Mouse (Mus musculus): ENCODE data around the gene Olfr351. TPM values are rescaled to one million over a fixed set of nuclear protein-coding genes. Genes with fewer than 3 reads are reported as not detected.

Olfr351 gene
- polyA plus RNA-seq (2015; fragmentation: Nextera tagmentation; extraction: Ambion mirVana), result not detected in 2 replicates

GRCm38 (mm10) chr2:36862560-36862959 is at the start of gene Olfr351:
Gene Olfr351 (minus strand): TSS chr2:36862660.
- no peaks in the 10 kb centered on the region for H3K4me1 ChIP-seq (replicated peaks)
- no peaks in the 10 kb centered on the region for H3K9me3 ChIP-seq (replicated peaks)
- WGBS, result 62% methylated on average over 1 of the region's 1 CpGs
- H3K27ac ChIP-seq, result no peak within 1 kb of the TSS
- no peaks in the 10 kb centered on the region for H3K36me3 ChIP-seq
- no peak for ATAC-seq (replicated peaks; ENCODE audit: insufficient number of reproducible peaks, insufficient read depth, low FRiP score, low read depth)
- no peak within 1 kb of the TSS for H3K9ac ChIP-seq
- no peaks in the 10 kb centered on the region for H3K27me3 ChIP-seq
- H3K4me2 ChIP-seq, result no peak within 1 kb of the TSS
- H3K4me3 ChIP-seq, result no peak within 1 kb of the TSS

- Histone ChIP-seq H3K9me3 (replicated peaks) (no peaks in the 10 kb centered on the region; the same call in 1 of the 2 replicates), H3K9ac (no peak within 1 kb of the TSS), H3K4me3 (no peak within 1 kb of the TSS), H3K27me3 (no peaks in the 10 kb centered on the region), H3K27ac (no peak within 1 kb of the TSS), H3K4me2 (no peak within 1 kb of the TSS), H3K36me3 (no peaks in the 10 kb centered on the region), H3K4me1 (replicated peaks) (no peaks in the 10 kb centered on the region)
- no peak for ATAC-seq (replicated peaks; ENCODE audit: insufficient number of reproducible peaks, insufficient read depth, low FRiP score, low read depth)
Measured at GRCm38 (mm10) chr2:36905380-36905779, 42.9 kb upstream of the Olfr351 start, which contains the start of gene Olfr354. Gene Olfr354 (plus strand): TSS chr2:36905680.

GRCm38 (mm10) chr2:36897114-36897513 is 34.7 kb upstream of the Olfr351 start:
- no peaks in the 10 kb centered on the region for H3K4me1 ChIP-seq (replicated peaks)
- no peaks in the 10 kb centered on the region for H3K27me3 ChIP-seq
- ATAC-seq (replicated peaks; ENCODE audit: insufficient number of reproducible peaks, insufficient read depth, low FRiP score, low read depth), result no peak
- H3K4me2 ChIP-seq, result no peak overlapping the region
- no peak overlapping the region for H3K27ac ChIP-seq
- H3K9me3 ChIP-seq (replicated peaks), result no peaks in the 10 kb centered on the region
- H3K4me3 ChIP-seq, result no peak overlapping the region
- H3K9ac ChIP-seq, result no peak overlapping the region
- H3K36me3 ChIP-seq, result no peaks in the 10 kb centered on the region

GRCm38 (mm10) chr2:36892836-36893235 is 30.4 kb upstream of the Olfr351 start, which contains the start of gene Olfr353:
Gene Olfr353 (minus strand): TSS chr2:36892936.
- ATAC-seq (replicated peaks; ENCODE audit: insufficient number of reproducible peaks, insufficient read depth, low FRiP score, low read depth), result no peak
- Histone ChIP-seq H3K36me3 (no peaks in the 10 kb centered on the region), H3K4me3 (no peak within 1 kb of the TSS), H3K9ac (no peak within 1 kb of the TSS), H3K27me3 (no peaks in the 10 kb centered on the region), H3K4me2 (no peak within 1 kb of the TSS), H3K4me1 (replicated peaks) (no peaks in the 10 kb centered on the region), H3K27ac (no peak within 1 kb of the TSS), H3K9me3 (replicated peaks) (no peaks in the 10 kb centered on the region)

- Histone ChIP-seq H3K4me3 (no peak within 1 kb of the TSS), H3K27me3 (no peaks in the 10 kb centered on the region), H3K27ac (no peak within 1 kb of the TSS), H3K9me3 (replicated peaks) (no peaks in the 10 kb centered on the region), H3K4me2 (no peak within 1 kb of the TSS), H3K4me1 (replicated peaks) (no peaks in the 10 kb centered on the region), H3K36me3 (no peaks in the 10 kb centered on the region), H3K9ac (no peak within 1 kb of the TSS)
- WGBS, result 67% methylated on average over 1 of the region's 1 CpGs
- ATAC-seq (replicated peaks; ENCODE audit: insufficient number of reproducible peaks, insufficient read depth, low FRiP score, low read depth), result no peak
Measured at GRCm38 (mm10) chr2:36868160-36868559, 5.7 kb upstream of the Olfr351 start, which contains the start of gene Olfr352. Gene Olfr352 (plus strand): TSS chr2:36868460.

- 81% methylated on average over 1 of the region's 1 CpGs for WGBS
- H3K36me3 ChIP-seq, result no peaks in the 10 kb centered on the region
- H3K4me2 ChIP-seq, result no peak within 1 kb of the TSS
Measured at GRCm38 (mm10) chr2:36846010-36846409, 16.4 kb downstream of the Olfr351 start, which contains the start of gene Olfr350. Gene Olfr350 (plus strand): TSS chr2:36846310.

GRCm38 (mm10) chr2:36816932-36817331 is 45.5 kb downstream of the Olfr351 start, which contains the start of gene Olfr3:
Gene Olfr3 (minus strand): TSS chr2:36817032.
- ATAC-seq (replicated peaks; ENCODE audit: insufficient number of reproducible peaks, insufficient read depth, low FRiP score, low read depth), result no peak
- Histone ChIP-seq H3K27me3 (no peaks in the 10 kb centered on the region), H3K9me3 (replicated peaks) (no peaks in the 10 kb centered on the region; the same call in 1 of the 2 replicates), H3K9ac (no peak within 1 kb of the TSS), H3K4me2 (no peak within 1 kb of the TSS), H3K4me1 (replicated peaks) (no peaks in the 10 kb centered on the region), H3K27ac (no peak within 1 kb of the TSS), H3K4me3 (no peak within 1 kb of the TSS), H3K36me3 (no peaks in the 10 kb centered on the region)
- 68% methylated on average over 1 of the region's 1 CpGs for WGBS

More at GRCm38 (mm10) chr2:36846010-36846409, 16.4 kb downstream of the Olfr351 start, which contains the start of gene Olfr350:
- Histone ChIP-seq H3K9me3 (replicated peaks) (no peaks in the 10 kb centered on the region; the same call in none of the 2 replicates), H3K27ac (no peak within 1 kb of the TSS), H3K9ac (no peak within 1 kb of the TSS), H3K4me3 (no peak within 1 kb of the TSS), H3K4me1 (replicated peaks) (no peaks in the 10 kb centered on the region), H3K27me3 (no peaks in the 10 kb centered on the region)
- ATAC-seq (replicated peaks; ENCODE audit: insufficient number of reproducible peaks, insufficient read depth, low FRiP score, low read depth), result no peak

Other genes with a start within 250 kb of the Olfr351 start
- gene Olfr345, start 222.6 kb downstream of the Olfr351 start, polyA plus RNA-seq (2015; fragmentation: Nextera tagmentation; extraction: Ambion mirVana), result not detected in 2 replicates
- not detected in 2 replicates for gene Olfr346, start 176.9 kb downstream of the Olfr351 start, polyA plus RNA-seq (2015; fragmentation: Nextera tagmentation; extraction: Ambion mirVana)
- not detected in 2 replicates for gene Olfr347, start 130.8 kb downstream of the Olfr351 start, polyA plus RNA-seq (2015; fragmentation: Nextera tagmentation; extraction: Ambion mirVana)
- gene Olfr348, start 78.4 kb downstream of the Olfr351 start, polyA plus RNA-seq (2015; fragmentation: Nextera tagmentation; extraction: Ambion mirVana), result not detected in 2 replicates
- gene Olfr50, start 72.1 kb downstream of the Olfr351 start, polyA plus RNA-seq (2015; fragmentation: Nextera tagmentation; extraction: Ambion mirVana), result not detected in 2 replicates
- not detected in 2 replicates for gene Olfr3, start 45.6 kb downstream of the Olfr351 start, polyA plus RNA-seq (2015; fragmentation: Nextera tagmentation; extraction: Ambion mirVana)
- gene Olfr350, start 16.4 kb downstream of the Olfr351 start, polyA plus RNA-seq (2015; fragmentation: Nextera tagmentation; extraction: Ambion mirVana), result not detected in 2 replicates
- not detected in 2 replicates for gene Olfr352, start 5.8 kb upstream of the Olfr351 start, polyA plus RNA-seq (2015; fragmentation: Nextera tagmentation; extraction: Ambion mirVana)
- not detected in 2 replicates for gene Olfr353, start 30.3 kb upstream of the Olfr351 start, polyA plus RNA-seq (2015; fragmentation: Nextera tagmentation; extraction: Ambion mirVana)
- not detected in 2 replicates for gene Olfr354, start 43.0 kb upstream of the Olfr351 start, polyA plus RNA-seq (2015; fragmentation: Nextera tagmentation; extraction: Ambion mirVana)
- not detected in 2 replicates for gene Olfr355, start 66.2 kb upstream of the Olfr351 start, polyA plus RNA-seq (2015; fragmentation: Nextera tagmentation; extraction: Ambion mirVana)
- gene Olfr356, start 74.5 kb upstream of the Olfr351 start, polyA plus RNA-seq (2015; fragmentation: Nextera tagmentation; extraction: Ambion mirVana), result not detected in 2 replicates
- not detected in 2 replicates for gene Olfr357, start 131.2 kb upstream of the Olfr351 start, polyA plus RNA-seq (2015; fragmentation: Nextera tagmentation; extraction: Ambion mirVana)
- not detected in 2 replicates for gene Olfr358, start 146.7 kb upstream of the Olfr351 start, polyA plus RNA-seq (2015; fragmentation: Nextera tagmentation; extraction: Ambion mirVana)
- gene Olfr360, start 203.1 kb upstream of the Olfr351 start, polyA plus RNA-seq (2015; fragmentation: Nextera tagmentation; extraction: Ambion mirVana), result not detected in 2 replicates
- not detected in 2 replicates for gene Olfr361, start 226.6 kb upstream of the Olfr351 start, polyA plus RNA-seq (2015; fragmentation: Nextera tagmentation; extraction: Ambion mirVana)